Mouse (Mus musculus) lung, adult 2 months (tissue): ENCODE results near the gene Rnf6.

ENCODE experiments used
- CTCF ChIP-seq: fragments of 200-500 bp; IDR thresholded peaks from 2 replicates; pipeline ENCODE4 v1.5.1; 2011; ENCODE audit warnings: mild to moderate bottlenecking, low read length, control low read depth; ENCODE audit not compliant: insufficient read depth
- POLR2A ChIP-seq: fragments of 200-500 bp; IDR thresholded peaks from 2 replicates; pipeline ENCODE4 v1.6.1; 2011; ENCODE audit warnings: low read depth, mild to moderate bottlenecking, control low read depth, low read length, borderline replicate concordance; ENCODE audit errors: extremely low read depth

DNA sequence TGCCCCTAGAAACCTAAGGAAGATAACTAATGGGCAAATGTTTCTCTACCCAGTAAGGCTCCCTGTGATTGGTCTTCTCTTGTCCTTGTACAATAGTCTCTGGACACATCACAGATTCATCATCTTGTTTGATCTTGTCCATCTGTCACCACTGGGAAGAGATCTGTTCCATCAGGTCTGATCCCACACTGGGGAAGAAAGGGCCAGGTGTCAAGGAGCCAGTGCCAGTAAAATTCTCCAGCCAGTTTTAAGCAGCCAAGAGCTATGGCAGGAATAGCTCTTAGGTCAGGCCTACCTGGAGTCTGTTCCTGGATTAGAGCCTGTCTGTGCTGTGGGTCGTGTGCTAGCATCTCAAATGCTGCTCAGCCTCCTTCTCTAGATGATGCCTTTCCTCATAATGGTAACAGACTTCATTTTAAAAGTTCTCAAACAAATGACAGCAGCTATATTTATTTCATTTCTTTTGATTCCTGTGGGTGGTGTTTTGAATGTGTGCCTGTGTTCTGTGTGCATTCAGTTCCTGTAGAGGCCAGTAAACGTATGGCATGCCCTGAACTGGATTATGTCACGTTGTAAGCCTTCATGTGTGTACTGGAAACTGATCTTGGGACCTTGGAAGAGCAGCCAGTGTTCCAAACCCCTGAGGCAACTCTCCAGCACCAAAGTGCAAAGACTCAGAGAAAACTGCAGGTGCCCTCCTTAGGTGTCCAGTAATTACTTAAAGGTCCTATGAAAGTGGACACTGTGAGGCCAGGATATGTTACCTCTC, 30.7 kb downstream of the Rnf6 start:
- no peak for TF ChIP-seq CTCF
- no peak for TF ChIP-seq POLR2A
